Mouse (Mus musculus): ENCODE results near the gene Hmox1.

Gene Hmox1

GRCm38 (mm10) chr8:75093399-75094156 lies at the start of gene Hmox1:
Hmox1 (plus strand) TSS chr8:75093621.
- peak; percentile 70 to 72 for DNase-seq (ENCODE audit: low spot score in 2 of 2)

GRCm38 (mm10) chr8:75046303-75046702 lies 47.1 kb upstream of the Hmox1 start:
- DNase-seq (ENCODE audit: low spot score in 2 of 2) = no peak

- no peak for DNase-seq (ENCODE audit: low spot score in 2 of 2)
Measured at GRCm38 (mm10) chr8:75047784-75048183, 45.6 kb upstream of the Hmox1 start.

- DNase-seq (ENCODE audit: low spot score in 2 of 2) = no peak
Measured at GRCm38 (mm10) chr8:75053342-75053741, 40.1 kb upstream of the Hmox1 start.

- DNase-seq (ENCODE audit: low spot score in 2 of 2) = no peak
Measured at GRCm38 (mm10) chr8:75055673-75056072, 37.7 kb upstream of the Hmox1 start.

- DNase-seq (ENCODE audit: low spot score in 2 of 2) = no peak
Measured at GRCm38 (mm10) chr8:75060022-75060421, 33.4 kb upstream of the Hmox1 start.

- DNase-seq (ENCODE audit: low spot score in 2 of 2) = no peak
Measured at GRCm38 (mm10) chr8:75060815-75061214, 32.6 kb upstream of the Hmox1 start.

GRCm38 (mm10) chr8:75063290-75063689 lies 30.1 kb upstream of the Hmox1 start:
- no peak for DNase-seq (ENCODE audit: low spot score in 2 of 2)

GRCm38 (mm10) chr8:75064790-75065189 lies 28.6 kb upstream of the Hmox1 start:
- no peak for DNase-seq (ENCODE audit: low spot score in 2 of 2)

GRCm38 (mm10) chr8:75067287-75067686 lies 26.1 kb upstream of the Hmox1 start:
- DNase-seq (ENCODE audit: low spot score in 2 of 2) = no peak

GRCm38 (mm10) chr8:75070297-75070696 lies 23.1 kb upstream of the Hmox1 start:
- DNase-seq (ENCODE audit: low spot score in 2 of 2) = no peak

GRCm38 (mm10) chr8:75071627-75072346 lies 21.6 kb upstream of the Hmox1 start:
- DNase-seq (ENCODE audit: low spot score in 2 of 2) = peak; percentile 30 to 59

- DNase-seq (ENCODE audit: low spot score in 2 of 2) = no peak
Measured at GRCm38 (mm10) chr8:75074876-75075275, 18.5 kb upstream of the Hmox1 start.

- DNase-seq (ENCODE audit: low spot score in 2 of 2) = no peak
Measured at GRCm38 (mm10) chr8:75078215-75078614, 15.2 kb upstream of the Hmox1 start.

- DNase-seq (ENCODE audit: low spot score in 2 of 2) = no peak
Measured at GRCm38 (mm10) chr8:75078851-75079250, 14.6 kb upstream of the Hmox1 start.

- no peak for DNase-seq (ENCODE audit: low spot score in 2 of 2)
Measured at GRCm38 (mm10) chr8:75081364-75082040, 11.9 kb upstream of the Hmox1 start.

GRCm38 (mm10) chr8:75082181-75082805 lies 11.1 kb upstream of the Hmox1 start:
- DNase-seq (ENCODE audit: low spot score in 2 of 2) = no peak

GRCm38 (mm10) chr8:75083846-75084245 lies 9.6 kb upstream of the Hmox1 start:
- peak; percentile 56 to 61 for DNase-seq (ENCODE audit: low spot score in 2 of 2)

GRCm38 (mm10) chr8:75084382-75085064 lies 8.9 kb upstream of the Hmox1 start:
- no peak for DNase-seq (ENCODE audit: low spot score in 2 of 2)

- DNase-seq (ENCODE audit: low spot score in 2 of 2) = no peak
Measured at GRCm38 (mm10) chr8:75086002-75086401, 7.4 kb upstream of the Hmox1 start.

- DNase-seq (ENCODE audit: low spot score in 2 of 2) = no peak
Measured at GRCm38 (mm10) chr8:75087127-75087526, 6.3 kb upstream of the Hmox1 start.
